Mouse (Mus musculus) spleen, adult 2 months (tissue): ENCODE data around the gene Gp1ba. TPM values are rescaled to one million over a fixed set of nuclear protein-coding genes. Genes with fewer than 3 reads are reported as not detected.
A peak's percentile ranks its signal among the peaks of the same experiment; 100 is the strongest.

Source experiments
- DNase-seq, 2 experiments: peaks; one replicate each; pipeline versions ENCODE4 v3.0.0 to v3.0.0-alpha.2; 2012 to 2021; ENCODE audit warnings: low spot score in 2 of 2, low read depth in 1 of 2
- H3K27ac ChIP-seq: fragments of 200-500 bp; 2 replicates; pipeline ENCODE4 v1.5.1; 2012; ENCODE audit warnings: low read length, inconsistent platforms; ENCODE audit not compliant: insufficient read depth
- H3K27me3 ChIP-seq: fragments of 200-500 bp; 2 replicates; pipeline ENCODE4 v1.6.1; 2012; ENCODE audit warnings: mild to moderate bottlenecking, moderate library complexity, low read length, inconsistent platforms; ENCODE audit not compliant: control insufficient read depth, insufficient read depth
- H3K36me3 ChIP-seq: fragments of 200-500 bp; 2 replicates; pipeline ENCODE4 v1.6.1; 2012; ENCODE audit warnings: mild to moderate bottlenecking, low read length, inconsistent platforms; ENCODE audit not compliant: control insufficient read depth, insufficient read depth
- H3K4me1 ChIP-seq: fragments of 200-500 bp; 2 replicates; pipeline ENCODE4 v1.6.1; 2011; ENCODE audit warnings: inconsistent platforms; ENCODE audit not compliant: control insufficient read depth, insufficient read depth, insufficient read length
- H3K4me3 ChIP-seq: fragments of 200-500 bp; 2 replicates; pipeline ENCODE4 v1.5.1; 2011; ENCODE audit warnings: mild to moderate bottlenecking, inconsistent platforms; ENCODE audit not compliant: insufficient read depth, insufficient read length; ENCODE audit errors: extremely low read depth
- CTCF ChIP-seq: fragments of 200-500 bp; IDR thresholded peaks from 2 replicates; pipeline ENCODE4 v1.5.1; 2011; ENCODE audit warnings: mild to moderate bottlenecking, inconsistent platforms; ENCODE audit not compliant: insufficient read depth, insufficient read length, insufficient replicate concordance; ENCODE audit errors: extremely low read depth
- POLR2A ChIP-seq: fragments of 200-500 bp; IDR thresholded peaks from 2 replicates; pipeline ENCODE4 v1.6.1; 2011; ENCODE audit warnings: low read depth, low read length, inconsistent platforms
- WGBS: fragments of 180-500 bp; shearing (Covaris S2); methylation state at CpG from one replicate; pipeline ENCODE4 v1.1.7; 2018; 5-methylcytosine and 5-hydroxymethylcytosine counted together
- polyA plus RNA-seq: library from polyadenylated mRNA; depleted of rRNA; stranded (reverse); fragments of >200 nt; gene quantifications from 2 replicates; pipeline ENCODE4 v1.2.3, GENCODE M21; 2012

Gp1ba gene
- polyA plus RNA-seq, 1 experiment: 9.3 TPM

- TF ChIP-seq CTCF: no peak
- TF ChIP-seq POLR2A: no peak
- Histone ChIP-seq H3K36me3 (peaks cover 25% of the 10 kb centered on the region), H3K27ac (no peak overlapping the region), H3K4me3 (no peak overlapping the region), H3K4me1 (peaks cover 4% of the 10 kb centered on the region; the same call in 1 of the 2 replicates), H3K27me3 (no peaks in the 10 kb centered on the region)
- no peak for DNase-seq
- 88% methylated on average over 9 of the region's 9 CpGs for WGBS
Observed at GRCm38 (mm10) chr11:70678092-70678491, 39.2 kb downstream of the Gp1ba start.

GRCm38 (mm10) chr11:70678576-70678975, 39.7 kb downstream of the Gp1ba start:
- 94% methylated on average over 2 of the region's 2 CpGs for WGBS
- Histone ChIP-seq H3K27me3 (no peaks in the 10 kb centered on the region), H3K4me1 (peaks cover 4% of the 10 kb centered on the region; the same call in 1 of the 2 replicates), H3K27ac (no peak overlapping the region), H3K4me3 (no peak overlapping the region), H3K36me3 (peaks cover 25% of the 10 kb centered on the region)
- TF ChIP-seq CTCF (no peak), POLR2A (no peak)
- no peak for DNase-seq

- H3K27ac ChIP-seq: peak overlapping the region; percentile 56
Observed at GRCm38 (mm10) chr11:70679361-70679760, 40.4 kb downstream of the Gp1ba start.

GRCm38 (mm10) chr11:70679894-70680293, 41.0 kb downstream of the Gp1ba start:
- Histone ChIP-seq H3K36me3 (peaks cover 25% of the 10 kb centered on the region), H3K27me3 (no peaks in the 10 kb centered on the region), H3K4me3 (no peak overlapping the region), H3K27ac (peak overlapping the region; percentile 80), H3K4me1 (peaks cover 4% of the 10 kb centered on the region; the same call in 1 of the 2 replicates)
- peak; percentile 60 to 66 for DNase-seq
- 25% methylated on average over 8 of the region's 8 CpGs for WGBS
- TF ChIP-seq CTCF (no peak), POLR2A (no peak)

More at GRCm38 (mm10) chr11:70679361-70679760, 40.4 kb downstream of the Gp1ba start:
- 94% methylated on average over 8 of the region's 8 CpGs for whole genome bisulfite sequencing
- H3K36me3 ChIP-seq: peaks cover 29% of the 10 kb centered on the region
- H3K4me1 ChIP-seq: peaks cover 4% of the 10 kb centered on the region; the same call in 1 of the 2 replicates
- no peak for TF ChIP-seq CTCF
- TF ChIP-seq POLR2A: no peak
- DNase-seq: no peak
- H3K4me3 ChIP-seq: no peak overlapping the region
- no peaks in the 10 kb centered on the region for H3K27me3 ChIP-seq

- no peak for DNase-seq
- WGBS: 90% methylated on average over 12 of the region's 12 CpGs
- Histone ChIP-seq H3K27me3 (no peaks in the 10 kb centered on the region), H3K4me1 (peaks cover 4% of the 10 kb centered on the region; the same call in 1 of the 2 replicates), H3K36me3 (peaks cover 18% of the 10 kb centered on the region), H3K27ac (no peak overlapping the region), H3K4me3 (no peak overlapping the region)
- TF ChIP-seq CTCF: no peak
- no peak for TF ChIP-seq POLR2A
Observed at GRCm38 (mm10) chr11:70681170-70681569, 42.2 kb downstream of the Gp1ba start.

GRCm38 (mm10) chr11:70681897-70682581, 43.1 kb downstream of the Gp1ba start:
- Histone ChIP-seq H3K36me3 (peaks cover 16% of the 10 kb centered on the region), H3K4me3 (no peak overlapping the region), H3K4me1 (peaks cover 8% of the 10 kb centered on the region; the same call in 1 of the 2 replicates), H3K27ac (no peak overlapping the region), H3K27me3 (no peaks in the 10 kb centered on the region)
- no peak for DNase-seq
- TF ChIP-seq CTCF (peak; percentile 7; the same call in 1 of the 2 replicates), POLR2A (no peak)
- WGBS: 83% methylated on average over 11 of the region's 11 CpGs

- H3K27ac ChIP-seq: no peak overlapping the region
Observed at GRCm38 (mm10) chr11:70683640-70684039, 44.7 kb downstream of the Gp1ba start.

More at GRCm38 (mm10) chr11:70683640-70684039, 44.7 kb downstream of the Gp1ba start:
- Histone ChIP-seq H3K4me1 (peaks cover 10% of the 10 kb centered on the region; the same call in 1 of the 2 replicates), H3K4me3 (no peak overlapping the region), H3K27me3 (no peaks in the 10 kb centered on the region), H3K36me3 (peaks cover 16% of the 10 kb centered on the region)
- DNase-seq: no peak
- WGBS: 88% methylated on average over 5 of the region's 5 CpGs
- TF ChIP-seq CTCF (no peak), POLR2A (no peak)
